Mouse (Mus musculus): ENCODE measurements around the gene Gm29106. TPM values are rescaled to one million over a fixed set of nuclear protein-coding genes. Genes with fewer than 3 reads are reported as not detected.

Gene Gm29106
- not detected for polyA plus RNA-seq (2017; shearing (Covaris generic))

GRCm38 (mm10) chr1:118176242-118176641 is at the start of gene Gm29106:
Gene Gm29106 (plus strand): TSS chr1:118176542.

Other genes starting within 250 kb of the Gm29106 start
- gene Gm28168, start 248.5 kb upstream of the Gm29106 start, polyA plus RNA-seq (2017; shearing (Covaris generic)) = not detected
- not detected for gene Gm7145, start 210.6 kb upstream of the Gm29106 start, polyA plus RNA-seq (2017; shearing (Covaris generic))
- 228 TPM for gene Tsn, start 135.2 kb downstream of the Gm29106 start, polyA plus RNA-seq (2017; shearing (Covaris generic))
- gene Nifk, start 145.3 kb downstream of the Gm29106 start, polyA plus RNA-seq (2017; shearing (Covaris generic)) = 77.3 TPM
- 43.4 TPM for gene Clasp1, start 212.5 kb downstream of the Gm29106 start, polyA plus RNA-seq (2017; shearing (Covaris generic))

All from inflammation-experienced regulatory T-cells, adult 16 weeks (primary cell).